Mouse (Mus musculus): ENCODE data around the gene Arih2.

The Arih2 gene

DNA sequence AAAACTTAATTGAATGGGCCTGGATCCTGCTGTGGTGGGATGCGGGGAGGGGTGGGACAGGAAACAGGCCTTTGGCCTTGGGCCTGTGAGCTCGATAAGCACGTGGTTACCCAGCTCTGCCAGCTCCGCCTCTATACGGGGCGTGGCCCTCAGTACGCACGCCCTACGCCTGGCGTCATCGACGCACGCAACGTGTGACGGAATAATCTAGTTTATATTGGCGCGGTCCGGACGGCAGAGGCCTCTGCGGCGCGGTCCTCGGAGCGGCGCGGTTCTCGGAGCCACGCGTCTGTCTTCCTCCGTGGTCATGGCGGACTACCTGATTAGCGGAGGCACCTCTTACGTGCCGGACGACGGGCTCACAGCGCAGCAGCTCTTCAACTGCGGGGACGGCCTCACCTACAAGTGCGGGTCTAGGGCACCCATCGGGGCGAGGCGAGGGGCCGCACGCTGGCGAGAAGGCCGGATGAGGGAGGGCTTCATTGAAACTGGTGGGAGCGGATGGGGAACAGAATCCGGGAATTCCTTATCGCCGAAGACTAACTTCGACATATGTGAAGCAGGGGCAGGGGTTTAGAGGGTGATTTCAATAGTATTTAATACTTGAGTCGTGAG lies 88.9 kb downstream of the Arih2 start, which contains the start of gene Impdh2:
Gene Impdh2, plus strand, starts transcription at position 60 of the 615 bp plus-strand sequence.
- DNase-seq (ENCODE audit: low spot score), result peak; percentile 87

DNA sequence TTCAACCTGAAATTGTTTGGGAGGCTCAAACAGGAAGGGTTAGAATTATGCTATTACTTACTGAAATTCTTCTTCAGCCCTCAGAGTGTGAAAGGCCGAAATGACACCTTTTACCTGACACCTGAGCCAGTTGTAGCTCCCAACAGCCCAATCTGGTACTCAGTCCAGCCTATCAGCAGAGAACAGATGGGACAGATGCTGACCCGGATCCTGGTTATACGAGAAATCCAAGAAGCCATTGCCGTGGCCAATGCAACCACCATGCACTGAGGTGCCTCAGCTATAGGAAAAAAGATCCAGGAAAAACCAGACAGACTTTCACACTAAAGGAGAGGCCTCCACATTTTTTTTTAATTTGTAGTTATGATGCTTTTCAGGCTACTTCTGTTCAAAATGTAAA lies 90.0 kb downstream of the Arih2 start:
- no peak for DNase-seq (ENCODE audit: low spot score)

Data from urinary bladder, postnatal 25 days (tissue).